Mouse (Mus musculus) testis, adult 2 months (tissue): Measurements from ENCODE around the gene Isg20l2.

Experiments used
- CTCF ChIP-seq: fragments of 200-500 bp; IDR thresholded peaks from 2 replicates; pipeline ENCODE4 v1.5.1; 2012; ENCODE audit warnings: low read depth, mild to moderate bottlenecking, inconsistent platforms, low read length, moderate library complexity; ENCODE audit not compliant: control insufficient read depth, insufficient read depth, insufficient replicate concordance
- POLR2A ChIP-seq: fragments of 200-500 bp; IDR thresholded peaks from 2 replicates; pipeline ENCODE4 v1.6.1; 2012; ENCODE audit warnings: low read depth, mild to moderate bottlenecking, inconsistent platforms, low read length, moderate library complexity; ENCODE audit not compliant: control insufficient read depth

DNA sequence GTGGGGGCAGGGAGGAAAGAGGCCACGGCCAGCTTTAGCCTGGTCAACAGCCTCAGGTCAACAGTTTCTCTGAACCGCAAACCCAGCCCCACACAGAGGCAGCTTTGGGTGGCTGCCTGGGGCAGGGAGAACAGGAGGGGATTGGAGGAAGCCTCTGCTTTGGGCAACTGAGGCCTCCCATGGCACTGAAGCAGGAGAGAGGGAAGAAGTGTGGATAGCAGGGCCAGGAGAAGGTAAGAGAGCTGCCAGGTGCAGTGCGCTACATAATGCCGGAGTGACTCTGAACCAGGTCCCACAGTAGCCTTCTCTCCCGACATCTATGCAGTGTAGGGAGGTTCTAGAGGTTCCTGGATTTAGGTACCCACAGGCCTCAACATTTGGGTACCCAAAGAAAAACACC, 50.6 kb downstream of the Isg20l2 start:
- TF ChIP-seq POLR2A (no peak), CTCF (no peak)
